Mouse (Mus musculus) heart, postnatal 0 days (tissue): ENCODE measurements around the gene Plcxd2. TPM values are rescaled to one million over a fixed set of nuclear protein-coding genes. Genes with fewer than 3 reads are reported as not detected.

Experiments used
- ATAC-seq: fragments of 200-750 bp; cut with Nextera tagmentation; 2 replicates; pipeline ENCODE4 v1.8.0; 2017; ENCODE audit warnings: low read depth, moderate number of reproducible peaks, moderate library complexity; ENCODE audit not compliant: insufficient read depth
- DNase-seq: peaks from one replicate; pipeline ENCODE4 v3.0.0-alpha.2; 2016; ENCODE audit warnings: low spot score
- H3K27ac ChIP-seq: fragments of 300-500 bp; sonication (generic); 2 replicates; pipeline ENCODE4 v1.5.1; 2014; ENCODE audit warnings: low read depth, mild to moderate bottlenecking
- H3K27me3 ChIP-seq: fragments of 300-500 bp; sonication (generic); 2 replicates; pipeline ENCODE4 v1.6.1; 2014; ENCODE audit warnings: low read length, mixed read lengths; ENCODE audit not compliant: control insufficient read depth, insufficient read depth
- H3K36me3 ChIP-seq: fragments of 300-500 bp; sonication (generic); replicated peaks from 2 replicates; pipeline ENCODE4 v1.6.1; 2014; ENCODE audit warnings: low read length, mixed read lengths; ENCODE audit not compliant: control insufficient read depth, insufficient read depth
- H3K4me1 ChIP-seq: fragments of 300-500 bp; sonication (generic); 2 replicates; pipeline ENCODE4 v1.6.1; 2014; ENCODE audit warnings: antibody characterized with exemption; ENCODE audit not compliant: control insufficient read depth, insufficient read depth
- H3K4me2 ChIP-seq: fragments of 300-500 bp; sonication (generic); 2 replicates; pipeline ENCODE4 v1.6.1; 2014; ENCODE audit warnings: low read depth, mild to moderate bottlenecking, low read length, moderate library complexity
- H3K4me3 ChIP-seq: fragments of 300-500 bp; sonication (generic); 2 replicates; pipeline ENCODE4 v1.5.1; 2014; ENCODE audit warnings: low read depth, low read length
- H3K9ac ChIP-seq: fragments of 300-500 bp; sonication (generic); replicated peaks from 2 replicates; pipeline ENCODE4 v1.6.1; 2014; ENCODE audit warnings: low read depth, low read length, mixed read lengths
- H3K9me3 ChIP-seq: fragments of 300-500 bp; sonication (generic); replicated peaks from 2 replicates; pipeline ENCODE4 v1.6.1; 2016; ENCODE audit warnings: low read length; ENCODE audit not compliant: control insufficient read depth
- CTCF ChIP-seq: IDR thresholded peaks from 2 replicates; pipeline ENCODE4 v1.5.1; 2016; ENCODE audit warnings: antibody characterized with exemption, control low read depth, low read depth
- EP300 ChIP-seq: IDR thresholded peaks from 2 replicates; pipeline ENCODE4 v1.6.1; 2016; ENCODE audit warnings: antibody characterized with exemption, low read depth
- WGBS: fragments of 180-500 bp; shearing (Covaris S2); extraction: QIAGEN DNeasy Blood & Tissue Kit; methylation state at CpG from one replicate; pipeline ENCODE4 v1.1.7; 2014; 5-methylcytosine and 5-hydroxymethylcytosine counted together
- polyA plus RNA-seq: library from polyadenylated mRNA; unstranded; fragments of >200 nt; fragmentation: Nextera tagmentation; extraction: Ambion mirVana; gene quantifications from 2 replicates; pipeline ENCODE4 v1.2.1, GENCODE M21; 2015
- total RNA-seq: library from RNA; depleted of rRNA; stranded (reverse); fragments of >200 nt; gene quantifications from 2 replicates; pipeline ENCODE4 v1.2.3, GENCODE M21; 2014; ENCODE audit warnings: low replicate concordance; rRNA removed

Gene Plcxd2
- total RNA-seq (0.99 and 1.0 TPM in 2 replicates), polyA plus RNA-seq (0.14 and 0.15 TPM in 2 replicates)

- Histone ChIP-seq H3K27me3 (no peaks in the 10 kb centered on the region), H3K36me3 (no peaks in the 10 kb centered on the region), H3K4me2 (peak within 1 kb of the TSS; percentile 76), H3K4me3 (peak within 1 kb of the TSS; percentile 55), H3K27ac (peak within 1 kb of the TSS; percentile 43), H3K9me3 (no peaks in the 10 kb centered on the region), H3K4me1 (0 out of 2 replicates have a peak, but pooled peaks cover 5% of the 10 kb centered on the region), H3K9ac (peak within 1 kb of the TSS; percentile 64)
- WGBS: under 1% methylated on average over 37 of the region's 39 CpGs
- ATAC-seq (peak; percentile 100), DNase-seq (peak; percentile 97)
- TF ChIP-seq EP300 (no peak), CTCF (peak; percentile 9; the same call in 1 of the 2 replicates)
Observed at GRCm38 (mm10) chr16:46010153-46010905, at the start of gene Plcxd2. Plcxd2 (minus strand) TSS chr16:46010218.

- H3K9ac ChIP-seq: no peak overlapping the region
- no peak for TF ChIP-seq CTCF
- no peak for TF ChIP-seq EP300
- H3K4me1 ChIP-seq: no peaks in the 10 kb centered on the region
- 79% methylated on average over 2 of the region's 2 CpGs for WGBS
- H3K4me3 ChIP-seq: no peak overlapping the region
- H3K27me3 ChIP-seq: no peaks in the 10 kb centered on the region
- DNase-seq (no peak), ATAC-seq (no peak)
- no peaks in the 10 kb centered on the region for H3K9me3 ChIP-seq
- no peak overlapping the region for H3K27ac ChIP-seq
- no peak overlapping the region for H3K4me2 ChIP-seq
- no peaks in the 10 kb centered on the region for H3K36me3 ChIP-seq
Observed at GRCm38 (mm10) chr16:46046906-46047305, 36.9 kb upstream of the Plcxd2 start.

- H3K27me3 ChIP-seq: no peaks in the 10 kb centered on the region
- H3K27ac ChIP-seq: no peak overlapping the region
- TF ChIP-seq EP300: no peak
- no peak for TF ChIP-seq CTCF
- H3K4me2 ChIP-seq: no peak overlapping the region
- no peak overlapping the region for H3K9ac ChIP-seq
- WGBS: 52% methylated on average over 2 of the region's 2 CpGs
- DNase-seq: no peak
- H3K9me3 ChIP-seq: no peaks in the 10 kb centered on the region
- no peaks in the 10 kb centered on the region for H3K36me3 ChIP-seq
- no peaks in the 10 kb centered on the region for H3K4me1 ChIP-seq
- ATAC-seq: no peak
- no peak overlapping the region for H3K4me3 ChIP-seq
Observed at GRCm38 (mm10) chr16:46036261-46036660, 26.2 kb upstream of the Plcxd2 start.

GRCm38 (mm10) chr16:46033896-46034295, 23.9 kb upstream of the Plcxd2 start:
- WGBS: 63% methylated on average over 9 of the region's 9 CpGs
- no peaks in the 10 kb centered on the region for H3K9me3 ChIP-seq
- H3K4me1 ChIP-seq: no peaks in the 10 kb centered on the region
- no peak overlapping the region for H3K4me3 ChIP-seq
- no peaks in the 10 kb centered on the region for H3K36me3 ChIP-seq
- H3K4me2 ChIP-seq: no peak overlapping the region
- TF ChIP-seq EP300 (no peak), CTCF (no peak)
- no peak for ATAC-seq
- no peak overlapping the region for H3K27ac ChIP-seq
- no peak for DNase-seq
- H3K9ac ChIP-seq: no peak overlapping the region
- no peaks in the 10 kb centered on the region for H3K27me3 ChIP-seq

GRCm38 (mm10) chr16:46022958-46023491, 13.0 kb upstream of the Plcxd2 start:
- Histone ChIP-seq H3K36me3 (no peaks in the 10 kb centered on the region), H3K27ac (no peak overlapping the region), H3K9me3 (no peaks in the 10 kb centered on the region), H3K4me2 (no peak overlapping the region), H3K9ac (no peak overlapping the region), H3K27me3 (no peaks in the 10 kb centered on the region), H3K4me1 (no peaks in the 10 kb centered on the region), H3K4me3 (no peak overlapping the region)
- DNase-seq (no peak), ATAC-seq (no peak)
- 61% methylated on average over 5 of the region's 5 CpGs for WGBS
- TF ChIP-seq EP300 (no peak), CTCF (no peak)
